Comparison of ENCODE assay signal across 8 mouse cellular contexts in genomic region chr11:78094504-78095143, GRCm38 (mm10). TPM values are rescaled to one million over a fixed set of nuclear protein-coding genes. Genes with fewer than 3 reads are reported as not detected.
DNase-seq lines count a peak whose midpoint lies in the region; ATAC-seq and TF ChIP-seq lines count a peak whose summit lies in the region.

Fam222b (plus strand) TSS chr11:78094660.

- H3K4me3 ChIP-seq in embryonic facial prominence, embryonic 14.5 days (ENCODE audit: low read depth, low read length), result peak within 1 kb of the TSS; percentile 62
- peak within 1 kb of the TSS; percentile 70 for H3K4me3 ChIP-seq in limb, embryonic 14.5 days (replicated peaks; ENCODE audit: low read length)
- H3K4me3 ChIP-seq in midbrain, postnatal 0 days (ENCODE audit: low read depth, low read length), result peak within 1 kb of the TSS; percentile 82

- no peaks in the 10 kb centered on the region for H3K9me3 ChIP-seq in embryonic facial prominence, embryonic 14.5 days (ENCODE audit: control insufficient read depth, low read length)
- no peaks in the 10 kb centered on the region for H3K9me3 ChIP-seq in limb, embryonic 14.5 days (ENCODE audit: control insufficient read depth, low read length)
- H3K9me3 ChIP-seq in midbrain, postnatal 0 days (ENCODE audit: low read length), result no peaks in the 10 kb centered on the region

- WGBS in embryonic facial prominence, embryonic 14.5 days, result under 1% methylated on average over 38 of the region's 38 CpGs
- 2% methylated on average over 38 of the region's 38 CpGs for WGBS in limb, embryonic 14.5 days
- 1% methylated on average over 38 of the region's 38 CpGs for WGBS in midbrain, postnatal 0 days

- no peaks in the 10 kb centered on the region for H3K27me3 ChIP-seq in embryonic facial prominence, embryonic 14.5 days (replicated peaks; ENCODE audit: control insufficient read depth, insufficient read depth, low read length)
- no peaks in the 10 kb centered on the region for H3K27me3 ChIP-seq in limb, embryonic 14.5 days (ENCODE audit: control insufficient read depth, insufficient read depth, low read length)
- no peaks in the 10 kb centered on the region for H3K27me3 ChIP-seq in midbrain, postnatal 0 days (ENCODE audit: insufficient read depth, low read length)

- peak; percentile 98 for ATAC-seq in embryonic facial prominence, embryonic 14.5 days (ENCODE audit: low read depth)
- ATAC-seq in limb, embryonic 14.5 days (ENCODE audit: low FRiP score, low read depth), result peak; percentile 93
- peak; percentile 93 for ATAC-seq in midbrain, postnatal 0 days (ENCODE audit: low FRiP score)

- peak within 1 kb of the TSS; percentile 74 for H3K4me2 ChIP-seq in embryonic facial prominence, embryonic 14.5 days (ENCODE audit: low read depth, low read length)
- peak within 1 kb of the TSS; percentile 77 for H3K4me2 ChIP-seq in limb, embryonic 14.5 days (replicated peaks; ENCODE audit: low read depth, low read length, severe bottlenecking)
- H3K4me2 ChIP-seq in midbrain, postnatal 0 days (ENCODE audit: low read depth, low read length, poor library complexity, severe bottlenecking), result peak within 1 kb of the TSS; percentile 48

- peaks cover 7% of the 10 kb centered on the region; the same call in 1 of the 2 replicates for H3K4me1 ChIP-seq in embryonic facial prominence, embryonic 14.5 days (ENCODE audit: control insufficient read depth, insufficient read depth, low read length)
- H3K4me1 ChIP-seq in limb, embryonic 14.5 days (ENCODE audit: control insufficient read depth, insufficient read depth, low read length), result peaks cover 13% of the 10 kb centered on the region
- peaks cover 12% of the 10 kb centered on the region; the same call in 1 of the 2 replicates for H3K4me1 ChIP-seq in midbrain, postnatal 0 days (ENCODE audit: insufficient read depth, low read length)

- DNase-seq in 3T3-L1 (ENCODE audit: low read depth, low spot score), result peak; percentile 89
- DNase-seq in adrenal gland, postnatal 4 days (ENCODE audit: low spot score in 2 of 2), result peak; percentile 80 to 89
- DNase-seq in embryonic facial prominence, embryonic 14.5 days (ENCODE audit: low spot score), result peak; percentile 94
- peak; percentile 92 for DNase-seq in heart, adult 8-10 months (ENCODE audit: low spot score)
- DNase-seq in kidney, adult 9 months, result peak; percentile 94
- DNase-seq in limb, embryonic 14.5 days (ENCODE audit: low spot score), result peak; percentile 89
- DNase-seq in midbrain, postnatal 0 days (ENCODE audit: low spot score), result peak; percentile 94
- DNase-seq in spleen, postnatal 14 days (ENCODE audit: low spot score in 2 of 2), result peak; percentile 79 to 87

- H3K27ac ChIP-seq in embryonic facial prominence, embryonic 14.5 days (replicated peaks; ENCODE audit: low read depth, low read length), result peak within 1 kb of the TSS; percentile 61
- H3K27ac ChIP-seq in limb, embryonic 14.5 days (replicated peaks; ENCODE audit: low read depth, low read length), result peak within 1 kb of the TSS; percentile 61; the same call in 1 of the 2 replicates
- peak within 1 kb of the TSS; percentile 86 for H3K27ac ChIP-seq in midbrain, postnatal 0 days (ENCODE audit: low read depth, low read length)

- TF ChIP-seq CTCF in midbrain, postnatal 0 days (IDR thresholded peaks at IDR 0.05), result no peak

- peak; percentile 71; the same call in 1 of the 2 replicates for TF ChIP-seq POLR2A in limb, embryonic 14.5 days (IDR thresholded peaks at IDR 0.05; ENCODE audit: borderline replicate concordance, extremely low read depth, insufficient read depth, insufficient read length)

- peak within 1 kb of the TSS; percentile 81 for H3K9ac ChIP-seq in embryonic facial prominence, embryonic 14.5 days (ENCODE audit: low read depth, low read length)
- H3K9ac ChIP-seq in limb, embryonic 14.5 days (ENCODE audit: low read depth, low read length, severe bottlenecking), result peak within 1 kb of the TSS; percentile 76
- peak within 1 kb of the TSS; percentile 93 for H3K9ac ChIP-seq in midbrain, postnatal 0 days (replicated peaks; ENCODE audit: low read length, poor library complexity, severe bottlenecking)

- no peaks in the 10 kb centered on the region for H3K36me3 ChIP-seq in embryonic facial prominence, embryonic 14.5 days (ENCODE audit: control insufficient read depth, insufficient read depth, low read length)
- peaks cover under 1% of the 10 kb centered on the region; the same call in 1 of the 2 replicates for H3K36me3 ChIP-seq in limb, embryonic 14.5 days (ENCODE audit: control insufficient read depth, insufficient read depth, low read length)
- no peaks in the 10 kb centered on the region for H3K36me3 ChIP-seq in midbrain, postnatal 0 days (ENCODE audit: insufficient read depth, low read length)

RNA-seq across cellular contexts. Expression of gene Fam222b, which starts in this region (rescaled TPM):
- total RNA-seq in adrenal gland, postnatal 4 days (2021), result 10 to 100 TPM; 20.3 to 22.1 TPM
- 15.9 and 16.3 TPM in 2 replicates for polyA plus RNA-seq in embryonic facial prominence, embryonic 14.5 days (2014; fragmentation: Nextera tagmentation; extraction: Ambion mirVana)
- 10 to 100 TPM; 10.1 to 14.1 (median 12.5) TPM for total RNA-seq in heart, adult 8-10 months (2022)
- polyA plus RNA-seq in limb, embryonic 14.5 days (2012; rRNA removed), result 11.7 and 15.9 TPM in 2 replicates
- 13.3 and 18.1 TPM in 2 replicates for polyA plus RNA-seq in limb, embryonic 14.5 days (2014; fragmentation: Nextera tagmentation; extraction: Ambion mirVana)
- total RNA-seq in midbrain, postnatal 0 days (2014; rRNA removed), result 27.2 and 34.5 TPM in 2 replicates
- polyA plus RNA-seq in midbrain, postnatal 0 days (2015; fragmentation: Nextera tagmentation; extraction: Ambion mirVana), result 28.2 and 29.1 TPM in 2 replicates

Comparison
In these comparisons a context has a peak if more than half of its experiments do, and no peak if none do; other contexts are left out.
1. Peak in every context shown above with its lines: DNase-seq, ATAC-seq, H3K4me3 ChIP-seq and H3K27ac ChIP-seq.